Comparison of ENCODE assay signal across 11 mouse cellular contexts in genomic region chr4:66170787-66171186, GRCm38 (mm10).
"Had no signal": no experiment of that assay in that cellular context is flagged by ENCODE, and none has a peak within 500 bp of the region (broad histone marks: within the 10 kb centered on the region; RNA-seq: fewer than 3 reads in every experiment).

No protein-coding gene starts in this region.

- ATAC-seq: intestine, postnatal 0 days; liver, embryonic 12.5 days; midbrain, embryonic 15.5 days had no signal

- DNase-seq: kidney, adult 8-10 months; kidney, postnatal 10 days; kidney, postnatal 4 days; layer of hippocampus, adult 9-11 months; right cerebral cortex, postnatal 4 days; thymus, adult 2 months; thymus, postnatal 14 days; thymus, postnatal 4 days had no signal
